Mouse (Mus musculus) midbrain, embryonic 14.5 days (tissue): Measurements from ENCODE around the gene Tex21. TPM values are rescaled to one million over a fixed set of nuclear protein-coding genes. Genes with fewer than 3 reads are reported as not detected.

ENCODE experiments used
- ATAC-seq: fragments of 200-750 bp; cut with Nextera tagmentation; 2 replicates; pipeline ENCODE4 v1.8.0; 2017; ENCODE audit warnings: moderate number of reproducible peaks, moderate library complexity; ENCODE audit not compliant: low FRiP score, low TSS enrichment
- DNase-seq: peaks from one replicate; pipeline ENCODE4 v3.0.0-alpha.2; 2015
- H3K27ac ChIP-seq: fragments of 300-500 bp; sonication (generic); replicated peaks from 2 replicates; pipeline ENCODE4 v1.5.1; 2014; ENCODE audit warnings: mild to moderate bottlenecking, low read depth, low read length, moderate library complexity
- H3K27me3 ChIP-seq: fragments of 300-500 bp; sonication (generic); 2 replicates; pipeline ENCODE4 v1.6.1; 2014; ENCODE audit warnings: low read length, control low read depth, mixed read lengths; ENCODE audit not compliant: control insufficient read depth, insufficient read depth
- H3K36me3 ChIP-seq: fragments of 300-500 bp; sonication (generic); 2 replicates; pipeline ENCODE4 v1.6.1; 2014; ENCODE audit warnings: low read length, control low read depth; ENCODE audit not compliant: control insufficient read depth, insufficient read depth
- H3K4me1 ChIP-seq: fragments of 300-500 bp; sonication (generic); 2 replicates; pipeline ENCODE4 v1.6.1; 2014; ENCODE audit warnings: mild to moderate bottlenecking, antibody characterized with exemption, low read length, control low read depth; ENCODE audit not compliant: control insufficient read depth, insufficient read depth
- H3K4me2 ChIP-seq: fragments of 300-500 bp; sonication (generic); 2 replicates; pipeline ENCODE4 v1.6.1; 2014; ENCODE audit warnings: mild to moderate bottlenecking, low read length, moderate library complexity
- H3K4me3 ChIP-seq: fragments of 300-500 bp; sonication (generic); replicated peaks from 2 replicates; pipeline ENCODE4 v1.5.1; 2014; ENCODE audit warnings: low read depth, low read length
- H3K9ac ChIP-seq: fragments of 300-500 bp; sonication (generic); replicated peaks from 2 replicates; pipeline ENCODE4 v1.6.1; 2014; ENCODE audit warnings: mild to moderate bottlenecking, low read length, moderate library complexity
- H3K9me3 ChIP-seq: fragments of 300-500 bp; sonication (generic); 2 replicates; pipeline ENCODE4 v1.6.1; 2016; ENCODE audit warnings: low read length, control low read depth, mixed read lengths; ENCODE audit not compliant: control insufficient read depth
- WGBS: fragments of 180-500 bp; shearing (Covaris S2); extraction: QIAGEN DNeasy Blood & Tissue Kit; methylation state at CpG from one replicate; pipeline ENCODE4 v1.1.7; 2014; 5-methylcytosine and 5-hydroxymethylcytosine counted together
- polyA plus RNA-seq: library from polyadenylated mRNA; unstranded; fragments of >200 nt; fragmentation: Nextera tagmentation; extraction: Ambion mirVana; gene quantifications from 2 replicates; pipeline ENCODE4 v1.2.1, GENCODE M21; 2014

Gene Tex21
- polyA plus RNA-seq, 1 experiment from 2014 or later: not detected

DNA sequence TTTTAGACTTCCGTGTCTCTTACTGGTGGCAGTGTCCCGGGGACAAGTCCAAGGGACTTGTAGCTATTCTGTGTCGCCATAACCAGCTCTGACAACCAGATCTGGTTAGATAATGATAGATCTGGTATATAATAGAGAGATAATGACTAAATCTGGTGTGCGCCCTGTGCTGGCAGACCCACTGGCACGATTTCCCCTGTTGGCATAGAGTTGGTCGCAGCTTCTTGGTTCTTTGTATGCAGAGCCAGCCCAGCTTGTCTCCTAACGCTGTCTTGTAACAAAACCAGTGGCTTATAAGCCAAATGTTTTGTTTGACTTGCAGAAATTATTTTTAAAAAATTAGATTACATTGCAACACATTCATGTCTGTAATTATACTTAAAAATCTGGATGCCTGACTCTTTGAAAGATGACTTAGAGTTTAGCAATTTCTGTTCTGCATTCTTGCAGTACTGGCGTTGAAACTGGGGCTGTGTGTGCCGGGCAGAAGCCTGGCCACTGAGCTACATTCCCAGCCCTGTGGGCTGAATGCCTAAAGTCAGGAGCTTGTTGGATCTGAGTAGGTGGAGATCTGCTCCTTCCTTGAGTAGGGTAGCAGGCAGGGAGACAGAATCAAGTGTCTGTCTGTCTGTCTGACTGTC is 17.9 kb upstream of the Tex21 start:
- H3K27ac ChIP-seq: peak overlapping the region; percentile 26; the same call in 1 of the 2 replicates
- ATAC-seq (no peak), DNase-seq (no peak)

DNA sequence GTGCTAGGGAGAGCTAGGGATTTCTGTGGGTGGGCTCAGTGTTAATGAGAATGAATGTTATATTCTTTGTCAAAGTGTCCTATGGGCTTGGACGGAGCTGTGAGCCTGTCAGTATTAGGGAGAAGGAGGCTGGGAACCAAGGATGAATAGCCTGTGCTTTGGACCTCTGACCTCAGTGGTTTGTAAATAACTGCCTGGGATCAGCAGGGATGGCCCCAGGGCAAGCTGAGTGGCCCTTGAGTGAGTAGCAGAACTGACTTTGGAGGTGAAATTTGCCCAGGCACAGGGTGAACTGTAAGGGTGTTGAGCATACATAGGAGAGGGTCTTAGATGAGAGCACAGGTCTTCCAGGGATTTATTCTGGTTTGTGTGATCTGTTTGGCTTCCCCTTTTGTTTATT is 17.3 kb upstream of the Tex21 start:
- H3K27me3 ChIP-seq: no peaks in the 10 kb centered on the region
- no peaks in the 10 kb centered on the region for H3K36me3 ChIP-seq
- no peak for ATAC-seq
- H3K9ac ChIP-seq: no peak overlapping the region
- 51% methylated on average over 1 of the region's 1 CpGs for WGBS
- no peaks in the 10 kb centered on the region for H3K9me3 ChIP-seq
- H3K4me1 ChIP-seq: no peaks in the 10 kb centered on the region
- H3K4me3 ChIP-seq: no peak overlapping the region
- H3K27ac ChIP-seq: no peak overlapping the region
- H3K4me2 ChIP-seq: no peak overlapping the region
- no peak for DNase-seq

More for the DNA sequence above, 17.9 kb upstream of the Tex21 start:
- Histone ChIP-seq H3K4me3 (no peak overlapping the region), H3K9ac (no peak overlapping the region), H3K4me2 (no peak overlapping the region), H3K27me3 (no peaks in the 10 kb centered on the region), H3K4me1 (no peaks in the 10 kb centered on the region), H3K9me3 (no peaks in the 10 kb centered on the region), H3K36me3 (no peaks in the 10 kb centered on the region)
- WGBS: 83% methylated on average over 9 of the region's 9 CpGs

DNA sequence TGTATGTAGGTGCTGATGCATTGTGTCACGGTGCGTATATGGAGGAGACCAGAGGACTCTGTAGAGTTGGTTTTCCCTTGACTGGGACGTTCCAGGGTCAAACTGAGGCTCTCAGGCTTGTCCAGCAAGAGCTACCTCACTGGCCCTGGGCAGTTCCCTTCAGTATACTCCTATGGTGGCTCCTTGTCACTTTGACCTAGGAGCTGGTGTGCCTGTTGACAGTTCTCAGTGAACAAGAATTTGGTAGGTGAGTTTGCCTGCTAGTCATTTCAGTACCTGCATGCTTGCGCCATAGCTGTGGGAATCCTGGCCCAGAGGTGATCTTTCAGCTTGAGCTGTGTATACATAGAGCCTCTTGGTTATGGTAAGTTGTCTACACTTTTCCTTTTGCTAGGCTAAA is 16.4 kb upstream of the Tex21 start:
- H3K4me2 ChIP-seq: no peak overlapping the region
- no peaks in the 10 kb centered on the region for H3K27me3 ChIP-seq
- no peaks in the 10 kb centered on the region for H3K9me3 ChIP-seq
- WGBS: 94% methylated on average over 4 of the region's 4 CpGs
- no peak overlapping the region for H3K9ac ChIP-seq
- H3K36me3 ChIP-seq: no peaks in the 10 kb centered on the region
- no peak for DNase-seq
- H3K27ac ChIP-seq: no peak overlapping the region
- ATAC-seq: no peak
- H3K4me3 ChIP-seq: no peak overlapping the region
- H3K4me1 ChIP-seq: no peaks in the 10 kb centered on the region

DNA sequence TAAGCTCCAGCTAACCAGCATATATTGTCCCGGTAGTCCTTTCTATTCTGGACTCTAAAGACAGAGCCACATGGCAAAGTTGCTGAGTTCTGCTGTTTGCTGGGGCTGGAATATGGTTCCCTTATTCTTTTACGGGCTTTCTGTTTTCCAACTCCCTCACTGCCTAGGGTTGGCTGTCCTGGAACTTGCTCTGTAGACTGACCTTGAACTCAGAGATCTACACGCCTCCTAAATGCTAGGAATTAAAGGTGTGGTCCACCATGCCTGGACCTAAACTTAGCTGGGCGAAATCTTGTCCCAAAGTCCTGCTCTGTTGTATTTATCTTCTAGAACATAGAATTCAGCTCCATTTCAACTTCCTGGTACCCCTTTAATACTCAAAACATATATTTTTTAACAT is 15.0 kb upstream of the Tex21 start:
- no peak overlapping the region for H3K4me3 ChIP-seq
- no peak overlapping the region for H3K9ac ChIP-seq
- H3K27me3 ChIP-seq: no peaks in the 10 kb centered on the region
- no peak overlapping the region for H3K4me2 ChIP-seq
- H3K4me1 ChIP-seq: no peaks in the 10 kb centered on the region
- DNase-seq (no peak), ATAC-seq (no peak)
- H3K36me3 ChIP-seq: no peaks in the 10 kb centered on the region
- H3K9me3 ChIP-seq: no peaks in the 10 kb centered on the region
- WGBS: 94% methylated on average over 4 of the region's 4 CpGs
- H3K27ac ChIP-seq: no peak overlapping the region

DNA sequence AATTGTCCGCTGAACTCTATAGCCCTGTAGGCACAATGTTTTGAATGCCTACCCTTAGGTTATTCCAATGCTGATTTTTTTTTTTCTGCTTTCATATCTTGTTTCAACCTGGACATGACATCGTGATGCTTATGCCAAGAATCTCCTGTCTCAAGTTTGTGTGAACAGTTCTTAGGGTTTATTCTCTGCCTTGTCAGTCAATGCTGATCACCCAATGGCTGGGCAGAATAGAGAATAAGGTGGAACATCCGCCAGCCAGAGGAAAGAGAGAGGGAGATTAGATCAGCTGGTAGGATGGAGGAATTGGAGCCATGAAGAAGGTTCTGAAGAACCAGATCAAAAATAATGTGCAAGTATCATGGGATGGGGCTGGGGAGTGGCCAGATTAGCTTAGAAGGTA is 14.1 kb upstream of the Tex21 start:
- ATAC-seq: no peak
- Histone ChIP-seq H3K4me2 (no peak overlapping the region), H3K27ac (no peak overlapping the region), H3K27me3 (no peaks in the 10 kb centered on the region), H3K4me1 (peaks cover 7% of the 10 kb centered on the region), H3K9me3 (no peaks in the 10 kb centered on the region), H3K9ac (no peak overlapping the region), H3K4me3 (no peak overlapping the region), H3K36me3 (no peaks in the 10 kb centered on the region)
- 90% methylated on average over 3 of the region's 3 CpGs for WGBS
- no peak for DNase-seq

DNA sequence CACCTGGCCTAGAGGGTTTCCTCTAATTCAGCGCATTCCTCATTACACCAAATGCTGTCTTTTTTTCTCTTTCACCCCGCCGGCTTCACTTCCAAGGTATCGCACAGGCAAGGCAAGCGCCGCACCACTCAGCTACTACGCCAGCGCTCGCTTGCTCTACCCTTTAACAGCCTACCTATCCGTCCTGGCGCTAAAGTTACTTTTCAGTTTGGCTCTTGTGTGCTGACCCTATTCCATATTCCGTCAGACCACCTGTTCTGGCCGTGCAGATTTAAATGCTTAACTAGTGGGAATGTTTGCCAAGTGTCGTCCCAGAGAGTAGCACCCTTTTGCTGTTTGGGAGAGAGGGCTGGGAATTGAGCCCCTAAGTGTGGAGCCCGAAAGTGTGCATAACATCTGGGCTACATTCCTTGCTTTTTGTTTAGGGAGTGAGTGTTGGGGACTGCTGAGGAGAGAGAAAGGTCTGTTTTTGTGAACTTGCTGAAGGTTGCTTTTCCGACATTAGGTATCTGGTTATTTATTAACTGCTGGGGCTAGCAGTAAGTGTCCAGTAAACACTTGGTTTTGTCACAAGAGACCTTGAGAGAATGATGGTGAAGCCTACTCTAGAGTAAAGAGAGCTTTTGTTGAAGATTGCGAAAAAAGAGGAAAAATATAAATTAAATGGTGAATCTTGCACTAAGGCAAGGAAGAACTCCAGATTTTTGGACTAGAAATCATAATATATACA is 9.7 kb upstream of the Tex21 start:
- DNase-seq (peak; percentile 29), ATAC-seq (no peak)
- Histone ChIP-seq H3K9ac (peak overlapping the region; percentile 60), H3K4me3 (peak overlapping the region; percentile 57), H3K9me3 (no peaks in the 10 kb centered on the region), H3K27me3 (no peaks in the 10 kb centered on the region), H3K4me1 (peaks cover 7% of the 10 kb centered on the region), H3K36me3 (no peaks in the 10 kb centered on the region), H3K27ac (no peak overlapping the region), H3K4me2 (peak overlapping the region; percentile 93)
- WGBS: 8% methylated on average over 17 of the region's 17 CpGs

DNA sequence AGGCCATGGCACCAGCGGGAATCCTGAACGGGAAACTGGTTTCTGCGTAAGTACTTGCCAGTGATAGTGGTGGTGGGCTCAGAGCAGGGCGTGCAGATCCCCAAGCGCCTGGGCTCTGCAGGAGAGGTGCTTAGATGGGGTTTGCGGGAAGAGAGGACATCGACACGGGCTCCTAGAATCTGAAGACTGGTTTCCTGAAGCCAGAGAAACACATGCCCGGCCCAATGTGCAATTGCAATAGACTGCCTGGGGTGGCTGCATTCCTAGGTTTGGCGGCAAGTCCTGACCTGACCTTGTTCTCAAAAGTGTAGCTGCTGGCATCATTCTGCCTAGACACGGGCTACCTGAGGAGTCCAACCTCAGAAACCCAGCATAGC is 8.9 kb upstream of the Tex21 start:
- Histone ChIP-seq H3K4me1 (peaks cover 7% of the 10 kb centered on the region), H3K9ac (peak overlapping the region; percentile 60), H3K4me3 (peak overlapping the region; percentile 57), H3K9me3 (no peaks in the 10 kb centered on the region), H3K4me2 (peak overlapping the region; percentile 93), H3K27me3 (no peaks in the 10 kb centered on the region), H3K27ac (peak overlapping the region; percentile 69; the same call in 1 of the 2 replicates), H3K36me3 (no peaks in the 10 kb centered on the region)
- ATAC-seq: no peak; the same call in 1 of the 2 replicates
- no peak for DNase-seq
- 0% methylated on average over 11 of the region's 11 CpGs for whole genome bisulfite sequencing

DNA sequence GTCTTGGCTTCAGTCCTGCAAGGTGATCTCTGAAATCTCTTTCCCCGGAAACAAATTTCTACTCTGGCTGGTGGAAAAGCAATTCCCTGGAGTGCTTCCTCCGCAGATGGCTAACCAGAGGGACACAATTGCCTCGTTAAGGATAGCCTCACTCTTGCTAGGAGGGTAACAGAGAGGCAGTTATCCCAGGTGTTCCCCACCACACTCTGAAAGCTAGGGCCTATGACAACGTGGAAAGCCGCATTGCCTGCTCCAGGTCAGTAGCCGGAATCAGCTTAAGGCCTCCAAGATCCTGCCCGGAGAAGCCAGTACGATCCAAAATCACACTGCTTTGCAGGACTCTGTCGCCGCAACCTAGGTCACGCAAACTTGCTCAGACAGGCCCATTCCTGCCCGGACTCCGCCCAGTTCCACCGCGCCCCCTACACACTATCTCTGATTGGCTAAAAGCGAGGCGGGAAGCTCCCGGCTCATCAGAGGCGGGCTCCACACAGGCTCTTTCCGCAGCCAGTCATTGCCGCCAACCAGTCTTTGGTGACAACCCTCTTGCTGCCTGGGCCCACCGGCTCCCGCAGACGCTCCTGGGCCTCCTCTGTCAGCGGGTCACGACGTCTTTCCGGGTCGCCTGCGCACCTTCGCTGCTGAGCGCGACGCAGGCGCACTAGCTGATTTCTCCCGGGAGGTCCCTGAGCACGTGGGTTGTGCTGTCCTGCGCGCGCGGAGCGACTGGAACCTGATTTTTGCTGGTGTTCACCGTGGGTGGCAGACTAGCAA is 8.4 kb upstream of the Tex21 start, which contains the start of gene Mthfd1:
TSS of gene Mthfd1 (plus strand) at position 574 of the 774 bp plus-strand sequence.
- Histone ChIP-seq H3K36me3 (no peaks in the 10 kb centered on the region), H3K4me1 (peaks cover 7% of the 10 kb centered on the region), H3K27ac (peak within 1 kb of the TSS; percentile 69), H3K9ac (peak within 1 kb of the TSS; percentile 60), H3K4me2 (peak within 1 kb of the TSS; percentile 93), H3K27me3 (no peaks in the 10 kb centered on the region), H3K4me3 (peak within 1 kb of the TSS; percentile 57), H3K9me3 (no peaks in the 10 kb centered on the region)
- 2% methylated on average over 43 of the region's 43 CpGs for WGBS
- peak; percentile 99 for ATAC-seq
- DNase-seq: peak; percentile 96
